Mouse (Mus musculus): ENCODE measurements around the gene Olfr1449. TPM values are rescaled to one million over a fixed set of nuclear protein-coding genes. Genes with fewer than 3 reads are reported as not detected.
"Not testable (repeated sequence)": the region's sequence is repeated elsewhere in the genome, so short reads cannot be mapped to it uniquely, and the experiment has no call there.

Olfr1449 gene
- not detected for total RNA-seq (2021)

DNA sequence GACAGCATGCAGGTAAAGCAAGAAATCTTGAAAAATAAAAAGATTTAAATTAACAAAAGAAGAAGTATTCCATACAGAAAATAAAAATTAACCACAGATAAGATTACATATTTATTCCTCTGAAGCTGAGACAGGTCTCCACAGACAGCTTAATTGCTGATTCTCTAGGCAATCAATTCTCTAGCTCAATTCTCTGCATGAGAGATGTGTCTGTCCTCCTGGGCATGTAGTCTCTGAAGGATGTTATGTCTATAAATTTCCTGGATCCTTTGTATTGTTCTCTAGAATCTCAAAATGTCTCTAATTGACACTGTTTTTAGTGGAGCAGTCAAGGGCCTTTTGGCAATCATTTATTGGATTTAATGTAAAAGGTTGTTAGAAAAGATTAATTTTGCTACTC lies at the start of gene Olfr1449:
Olfr1449 (plus strand) TSS at position 301 of the 400 bp plus-strand sequence.
- no peak for DNase-seq (ENCODE audit: low spot score in 2 of 2)
- intact Hi-C loops (cut with DNase I), result no loop called here

DNA sequence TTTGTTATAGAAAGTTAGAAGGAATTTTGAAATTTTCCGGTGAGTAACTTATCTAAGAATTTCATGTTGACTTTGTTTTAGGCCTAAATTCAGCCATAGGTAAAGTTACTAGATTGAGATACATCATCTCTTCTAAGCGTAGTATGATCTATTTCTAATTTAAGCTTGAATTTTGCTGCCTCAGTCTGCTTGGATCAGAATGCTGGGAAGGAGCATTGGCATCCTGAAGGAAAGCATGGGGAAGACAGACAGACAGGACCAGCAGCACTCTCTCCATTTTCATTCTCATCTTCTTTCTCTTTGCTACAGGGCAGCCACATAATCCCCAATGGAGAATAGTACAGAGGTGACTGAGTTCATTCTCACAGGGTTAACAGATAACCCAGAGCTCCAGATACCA lies 47.1 kb upstream of the Olfr1449 start, which contains the start of gene Olfr1445:
Olfr1445 (plus strand) TSS at position 301 of the 400 bp plus-strand sequence.
- DNase-seq (ENCODE audit: low spot score in 2 of 2), result no peak
- intact Hi-C loops (cut with DNase I), result no loop called here

DNA sequence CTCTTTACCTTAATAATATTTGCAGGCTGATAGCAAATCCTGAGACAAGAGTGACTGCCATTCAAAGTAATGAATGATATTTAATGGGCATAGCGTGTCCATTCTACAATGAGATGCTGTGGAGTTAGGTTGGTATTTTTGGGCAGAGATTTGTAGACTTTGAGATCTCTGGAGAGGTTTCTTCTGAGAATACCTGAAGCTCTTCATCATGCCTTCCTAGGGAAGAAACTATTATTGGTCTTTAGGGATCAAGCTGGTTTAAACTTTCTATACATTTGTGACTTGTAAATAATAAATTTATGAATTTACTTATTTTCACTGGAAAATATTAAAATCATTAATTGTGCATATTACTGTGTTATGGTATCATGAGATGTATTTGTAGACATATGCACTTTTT lies 37.2 kb upstream of the Olfr1449 start, which contains the start of gene Olfr1446:
Olfr1446 (minus strand) TSS at position 101 of the 400 bp plus-strand sequence.
- DNase-seq (ENCODE audit: low spot score in 2 of 2), result no peak

GRCm38 (mm10) chr19:12903643-12904042 lies 27.0 kb upstream of the Olfr1449 start, which contains the start of gene Olfr1447:
Olfr1447 (minus strand) TSS chr19:12903743.
- intact Hi-C loops (cut with DNase I), result no loop called here

More for the DNA sequence above, 37.2 kb upstream of the Olfr1449 start, which contains the start of gene Olfr1446:
- intact Hi-C loops (cut with DNase I), result no loop called here

DNA sequence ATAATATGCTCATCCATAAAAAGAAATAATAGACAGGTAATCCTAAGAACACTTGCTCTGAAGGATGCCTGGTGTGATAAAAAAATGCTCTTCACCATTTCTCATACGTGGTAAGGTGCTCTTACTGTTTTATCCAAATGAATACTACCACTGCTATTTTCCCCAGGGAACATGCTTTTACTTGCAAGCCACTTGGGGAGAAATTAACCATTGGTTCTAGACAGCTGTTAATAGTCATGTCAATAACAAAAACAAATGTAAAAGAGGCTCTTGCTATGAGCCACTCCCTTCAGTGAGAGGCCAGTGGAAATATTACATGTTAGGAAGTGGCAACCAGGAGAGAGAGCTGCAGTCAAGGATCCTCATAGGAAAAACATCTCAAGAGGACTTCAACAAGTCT lies 6.3 kb upstream of the Olfr1449 start, which contains the start of gene Olfr1448:
Olfr1448 (minus strand) TSS at position 101 of the 400 bp plus-strand sequence.
- no peak for DNase-seq (ENCODE audit: low spot score in 2 of 2)
- intact Hi-C loops (cut with DNase I), result no loop called here

More at GRCm38 (mm10) chr19:12903643-12904042, 27.0 kb upstream of the Olfr1449 start, which contains the start of gene Olfr1447:
- no peak for DNase-seq (ENCODE audit: low spot score in 2 of 2)

DNA sequence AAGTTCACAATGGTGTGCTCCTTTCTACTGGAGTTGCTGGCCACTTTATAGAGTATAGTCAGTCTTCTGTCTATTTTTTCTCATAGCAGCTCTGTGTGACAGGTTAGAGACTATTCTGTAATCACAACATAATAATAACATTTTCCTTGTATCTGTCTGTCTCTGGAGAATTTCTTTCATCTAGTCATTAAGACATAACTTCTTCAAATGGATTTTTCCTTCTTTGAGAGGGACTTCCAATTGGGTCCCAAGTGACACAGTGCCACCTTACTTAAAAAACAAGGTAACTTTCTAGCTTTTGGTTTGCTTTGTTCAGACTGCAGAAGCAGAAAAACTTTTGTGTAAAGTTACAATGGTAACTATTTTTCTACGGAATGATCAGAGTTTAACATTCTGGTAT lies 19.3 kb downstream of the Olfr1449 start, which contains the start of gene Olfr1450:
Olfr1450 (plus strand) TSS at position 301 of the 400 bp plus-strand sequence.
- no peak for DNase-seq (ENCODE audit: low spot score in 2 of 2)
- intact Hi-C loops (cut with DNase I), result no loop called here

DNA sequence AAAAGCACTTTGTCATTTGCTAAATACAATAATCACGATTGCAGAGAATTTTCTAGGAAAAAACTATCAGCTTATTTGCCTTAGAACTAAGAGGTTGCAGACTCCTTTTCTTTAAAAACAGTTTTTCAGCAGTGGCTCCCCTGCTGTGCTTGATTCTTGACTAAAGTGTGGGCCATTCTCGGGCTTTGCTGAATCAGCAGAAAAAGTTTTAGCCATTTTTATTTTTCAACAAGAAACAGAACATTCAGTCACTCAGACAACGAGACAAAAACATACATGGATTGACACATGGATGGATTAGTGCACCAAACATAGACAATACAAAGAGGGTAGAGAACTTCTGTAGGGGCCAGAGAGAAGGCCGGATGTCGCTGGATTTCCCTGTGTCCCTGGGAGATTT lies 39.4 kb downstream of the Olfr1449 start:
- DNase-seq (ENCODE audit: low spot score in 2 of 2); intact Hi-C loops (cut with DNase I): not testable (repeated sequence)

Other genes with a start within 250 kb of the Olfr1449 start
- not detected for gene Keg1, start 235.1 kb upstream of the Olfr1449 start, total RNA-seq (2021)
- 1 to 10 TPM; 2.6 to 3.6 TPM for gene Cntf, start 165.2 kb upstream of the Olfr1449 start, total RNA-seq (2021)
- 10 to 100 TPM; 94.5 to 98.0 TPM for gene Zfp91, start 134.7 kb upstream of the Olfr1449 start, total RNA-seq (2021)
- gene Lpxn, start 134.6 kb upstream of the Olfr1449 start, total RNA-seq (2021), result 1 to 10 TPM; 1.4 to 2.0 TPM
- not detected for gene Gm5244, start 84.2 kb upstream of the Olfr1449 start, total RNA-seq (2021)
- gene Olfr1444, start 73.6 kb upstream of the Olfr1449 start, total RNA-seq (2021), result not detected
- not detected for gene Olfr1445, start 47.0 kb upstream of the Olfr1449 start, total RNA-seq (2021)
- gene Olfr1446, start 37.3 kb upstream of the Olfr1449 start, total RNA-seq (2021), result not detected
- not detected for gene Olfr1447, start 27.1 kb upstream of the Olfr1449 start, total RNA-seq (2021)
- not detected for gene Olfr1448, start 6.4 kb upstream of the Olfr1449 start, total RNA-seq (2021)
- gene Olfr1450, start 19.4 kb downstream of the Olfr1449 start, total RNA-seq (2021), result not detected
- gene Olfr1451, start 64.2 kb downstream of the Olfr1449 start, total RNA-seq (2021), result not detected
- gene Olfr1453, start 97.5 kb downstream of the Olfr1449 start, total RNA-seq (2021), result not detected
- gene Olfr1454, start 129.8 kb downstream of the Olfr1449 start, total RNA-seq (2021), result not detected
- not detected for gene Olfr1457, start 167.1 kb downstream of the Olfr1449 start, total RNA-seq (2021)
- not detected for gene Olfr1458, start 175.9 kb downstream of the Olfr1449 start, total RNA-seq (2021)
- under 1 TPM; 0.05 to 0.21 TPM for gene Olfr1459, start 218.7 kb downstream of the Olfr1449 start, total RNA-seq (2021)
- gene Olfr1461, start 232.2 kb downstream of the Olfr1449 start, total RNA-seq (2021), result not detected

All from left cerebral cortex, postnatal 25 days (tissue).